Mouse (Mus musculus): Measurements from ENCODE around the gene Anp32b.

The Anp32b gene

GRCm38 (mm10) chr4:46452481-46452850, 1.8 kb downstream of the Anp32b start:
- CTCF ChIA-PET: interaction anchor here (0.7 to 1.8 kb wide), 3 partner anchors 10 to 250 kb away, joined by 3 to 6 read pairs (median 4); partner anchors contain the start of gene Trmo

GRCm38 (mm10) chr4:46452855-46453719, 2.4 kb downstream of the Anp32b start:
- CTCF ChIA-PET: interaction anchor here (0.7 to 1.8 kb wide), 3 partner anchors 10 to 250 kb away, joined by 3 to 6 read pairs (median 4); partner anchors contain the start of gene Trmo

- CTCF ChIA-PET: interaction anchor here (0.5 kb wide), 1 partner anchor 13 kb away, joined by 4 read pairs; no protein-coding TSS in a partner anchor
Observed at GRCm38 (mm10) chr4:46454097-46454864, 3.6 kb downstream of the Anp32b start.

- CTCF ChIA-PET: no interaction called here
Observed at GRCm38 (mm10) chr4:46456762-46457161, 6.1 kb downstream of the Anp32b start.

- CTCF ChIA-PET: interaction anchor here (0.6 to 0.7 kb wide), 2 partner anchors 63 to 1346 kb away, joined by 4 to 5 read pairs; no protein-coding TSS in a partner anchor
Observed at GRCm38 (mm10) chr4:46457186-46457585, 6.5 kb downstream of the Anp32b start.

- CTCF ChIA-PET: interaction anchor here (0.6 kb wide), 2 partner anchors 111 to 1029 kb away, joined by 4 to 6 read pairs; no protein-coding TSS in a partner anchor
Observed at GRCm38 (mm10) chr4:46458411-46458810, 7.7 kb downstream of the Anp32b start.

- CTCF ChIA-PET: interaction anchor here (1.1 to 1.5 kb wide), 2 partner anchors 11 to 13 kb away, joined by 4 to 6 read pairs; no protein-coding TSS in a partner anchor
Observed at GRCm38 (mm10) chr4:46463130-46463830, 12.6 kb downstream of the Anp32b start.

- CTCF ChIA-PET: interaction anchor here (0.6 kb wide), 1 partner anchor 9 kb away, joined by 3 read pairs; no protein-coding TSS in a partner anchor
Observed at GRCm38 (mm10) chr4:46465740-46466139, 15.0 kb downstream of the Anp32b start.

GRCm38 (mm10) chr4:46475101-46475500, 24.4 kb downstream of the Anp32b start:
- CTCF ChIA-PET: interaction anchor here (0.6 kb wide), 1 partner anchor 10 kb away, joined by 3 read pairs; no protein-coding TSS in a partner anchor

- CTCF ChIA-PET: no interaction called here
Observed at GRCm38 (mm10) chr4:46479081-46479480, 28.4 kb downstream of the Anp32b start.

- CTCF ChIA-PET: interaction anchor here (0.7 to 1.4 kb wide), 2 partner anchors 14 to 19 kb away, joined by 4 to 7 read pairs; no protein-coding TSS in a partner anchor
Observed at GRCm38 (mm10) chr4:46485696-46486417, 35.2 kb downstream of the Anp32b start.

GRCm38 (mm10) chr4:46487348-46487747, 36.6 kb downstream of the Anp32b start:
- CTCF ChIA-PET: no interaction called here

- CTCF ChIA-PET: interaction anchor here (0.6 to 0.7 kb wide), 2 partner anchors 77 to 130 kb away, joined by 3 to 4 read pairs; no protein-coding TSS in a partner anchor
Observed at GRCm38 (mm10) chr4:46489028-46489925, 38.6 kb downstream of the Anp32b start, which contains the start of gene Nans. Gene Nans, plus strand, starts transcription at chr4:46489248.

- CTCF ChIA-PET: no interaction called here
Observed at GRCm38 (mm10) chr4:46493071-46493470, 42.4 kb downstream of the Anp32b start.

GRCm38 (mm10) chr4:46495543-46495942, 44.8 kb downstream of the Anp32b start:
- CTCF ChIA-PET: no interaction called here

GRCm38 (mm10) chr4:46497286-46497892, 46.7 kb downstream of the Anp32b start:
- CTCF ChIA-PET: interaction anchor here (0.7 kb wide), 1 partner anchor 37 kb away, joined by 7 read pairs; no protein-coding TSS in a partner anchor

- CTCF ChIA-PET: interaction anchor here (0.6 kb wide), 1 partner anchor 29 kb away, joined by 8 read pairs; no protein-coding TSS in a partner anchor
Observed at GRCm38 (mm10) chr4:46498511-46498910, 47.8 kb downstream of the Anp32b start.

- CTCF ChIA-PET: interaction anchor here (0.6 kb wide), 2 partner anchors 13 to 29 kb away, joined by 4 to 8 read pairs; no protein-coding TSS in a partner anchor
Observed at GRCm38 (mm10) chr4:46498976-46499375, 48.3 kb downstream of the Anp32b start.
